Mouse (Mus musculus): ENCODE data around the gene Gm6309. TPM values are rescaled to one million over a fixed set of nuclear protein-coding genes. Genes with fewer than 3 reads are reported as not detected.
"Not testable (repeated sequence)": the region's sequence is repeated elsewhere in the genome, so short reads cannot be mapped to it uniquely, and the experiment has no call there.

Gm6309 gene
- not detected in 2 replicates for polyA plus RNA-seq (2016; fragmentation: Nextera tagmentation; extraction: Ambion mirVana)

GRCm38 (mm10) chr5:146170621-146171020 lies at the start of gene Gm6309:
Gene Gm6309 (minus strand): TSS chr5:146170721.
- 78% methylated on average over 2 of the region's 2 CpGs for WGBS
- H3K9me3 ChIP-seq; ATAC-seq (ENCODE audit: low FRiP score): not testable (repeated sequence)

GRCm38 (mm10) chr5:146205537-146205936 lies 35.0 kb upstream of the Gm6309 start:
- H3K9ac ChIP-seq: no peak overlapping the region
- H3K4me1 ChIP-seq: no peaks in the 10 kb centered on the region
- H3K4me3 ChIP-seq (replicated peaks): no peak overlapping the region
- peaks cover 85% of the 10 kb centered on the region for H3K36me3 ChIP-seq (replicated peaks)
- no peak for ATAC-seq (ENCODE audit: low FRiP score)
- WGBS: 96% methylated on average over 5 of the region's 5 CpGs
- H3K4me2 ChIP-seq: no peak overlapping the region
- H3K27me3 ChIP-seq: no peaks in the 10 kb centered on the region
- H3K9me3 ChIP-seq: no peaks in the 10 kb centered on the region
- no peak overlapping the region for H3K27ac ChIP-seq

More at GRCm38 (mm10) chr5:146170621-146171020, at the start of gene Gm6309:
- not testable (repeated sequence) for H3K27ac ChIP-seq; H3K4me3 ChIP-seq (replicated peaks); H3K4me2 ChIP-seq; H3K27me3 ChIP-seq; H3K4me1 ChIP-seq; H3K9ac ChIP-seq; H3K36me3 ChIP-seq (replicated peaks)

- ATAC-seq (ENCODE audit: low FRiP score): no peak
- no peak overlapping the region for H3K4me3 ChIP-seq (replicated peaks)
- H3K27me3 ChIP-seq: no peaks in the 10 kb centered on the region
- H3K27ac ChIP-seq: no peak overlapping the region
- no peak overlapping the region for H3K4me2 ChIP-seq
- peaks cover 73% of the 10 kb centered on the region for H3K36me3 ChIP-seq (replicated peaks)
- H3K4me1 ChIP-seq: no peaks in the 10 kb centered on the region
- 94% methylated on average over 2 of the region's 2 CpGs for WGBS
- H3K9me3 ChIP-seq: no peaks in the 10 kb centered on the region
- H3K9ac ChIP-seq: no peak overlapping the region
Observed at GRCm38 (mm10) chr5:146203921-146204320, 33.4 kb upstream of the Gm6309 start.

- no peaks in the 10 kb centered on the region for H3K4me1 ChIP-seq
- ATAC-seq (ENCODE audit: low FRiP score): no peak
- H3K9me3 ChIP-seq: no peaks in the 10 kb centered on the region
- H3K4me2 ChIP-seq: no peak overlapping the region
- H3K9ac ChIP-seq: no peak overlapping the region
- WGBS: 94% methylated on average over 6 of the region's 6 CpGs
- peaks cover 39% of the 10 kb centered on the region for H3K36me3 ChIP-seq (replicated peaks)
- no peaks in the 10 kb centered on the region for H3K27me3 ChIP-seq
- no peak overlapping the region for H3K27ac ChIP-seq
- no peak overlapping the region for H3K4me3 ChIP-seq (replicated peaks)
Observed at GRCm38 (mm10) chr5:146200580-146200979, 30.1 kb upstream of the Gm6309 start.

- no peaks in the 10 kb centered on the region for H3K4me1 ChIP-seq
- no peaks in the 10 kb centered on the region for H3K27me3 ChIP-seq
- no peak overlapping the region for H3K4me3 ChIP-seq (replicated peaks)
- no peak for ATAC-seq (ENCODE audit: low FRiP score)
- no peak overlapping the region for H3K9ac ChIP-seq
- H3K36me3 ChIP-seq (replicated peaks): peaks cover 30% of the 10 kb centered on the region
- H3K9me3 ChIP-seq: no peaks in the 10 kb centered on the region
- 90% methylated on average over 2 of the region's 2 CpGs for WGBS
- no peak overlapping the region for H3K4me2 ChIP-seq
- no peak overlapping the region for H3K27ac ChIP-seq
Observed at GRCm38 (mm10) chr5:146199540-146199939, 29.0 kb upstream of the Gm6309 start.

- H3K9ac ChIP-seq: no peak overlapping the region
- H3K27me3 ChIP-seq: no peaks in the 10 kb centered on the region
- H3K4me3 ChIP-seq (replicated peaks): no peak overlapping the region
- H3K4me1 ChIP-seq: no peaks in the 10 kb centered on the region
- H3K9me3 ChIP-seq: no peaks in the 10 kb centered on the region
- no peak overlapping the region for H3K27ac ChIP-seq
- H3K4me2 ChIP-seq: no peak overlapping the region
- no peak for ATAC-seq (ENCODE audit: low FRiP score)
- peaks cover 25% of the 10 kb centered on the region for H3K36me3 ChIP-seq (replicated peaks)
Observed at GRCm38 (mm10) chr5:146199073-146199472, 28.6 kb upstream of the Gm6309 start.

GRCm38 (mm10) chr5:146193360-146193759 lies 22.8 kb upstream of the Gm6309 start:
- 85% methylated on average over 8 of the region's 8 CpGs for WGBS
- no peaks in the 10 kb centered on the region for H3K27me3 ChIP-seq
- no peak overlapping the region for H3K4me3 ChIP-seq (replicated peaks)
- H3K9me3 ChIP-seq: no peaks in the 10 kb centered on the region
- ATAC-seq (ENCODE audit: low FRiP score): no peak
- H3K4me1 ChIP-seq: no peaks in the 10 kb centered on the region
- H3K36me3 ChIP-seq (replicated peaks): no peaks in the 10 kb centered on the region
- H3K4me2 ChIP-seq: no peak overlapping the region
- no peak overlapping the region for H3K27ac ChIP-seq
- H3K9ac ChIP-seq: no peak overlapping the region

- H3K9ac ChIP-seq: no peak overlapping the region
- ATAC-seq (ENCODE audit: low FRiP score): no peak
- 60% methylated on average over 3 of the region's 3 CpGs for WGBS
- no peak overlapping the region for H3K4me2 ChIP-seq
- H3K4me3 ChIP-seq (replicated peaks): no peak overlapping the region
- no peaks in the 10 kb centered on the region for H3K36me3 ChIP-seq (replicated peaks)
- no peaks in the 10 kb centered on the region for H3K9me3 ChIP-seq
- no peak overlapping the region for H3K27ac ChIP-seq
- H3K27me3 ChIP-seq: no peaks in the 10 kb centered on the region
- H3K4me1 ChIP-seq: no peaks in the 10 kb centered on the region
Observed at GRCm38 (mm10) chr5:146190501-146191269, 20.2 kb upstream of the Gm6309 start.

- H3K4me1 ChIP-seq: no peaks in the 10 kb centered on the region
Observed at GRCm38 (mm10) chr5:146190093-146190492, 19.6 kb upstream of the Gm6309 start.

GRCm38 (mm10) chr5:146188712-146189111 lies 18.2 kb upstream of the Gm6309 start:
- Histone ChIP-seq H3K4me2 (no peak overlapping the region), H3K27me3 (no peaks in the 10 kb centered on the region), H3K4me1 (no peaks in the 10 kb centered on the region), H3K9ac (no peak overlapping the region), H3K4me3 (replicated peaks) (no peak overlapping the region), H3K36me3 (replicated peaks) (no peaks in the 10 kb centered on the region), H3K9me3 (no peaks in the 10 kb centered on the region), H3K27ac (no peak overlapping the region)
- 86% methylated on average over 7 of the region's 7 CpGs for WGBS
- ATAC-seq (ENCODE audit: low FRiP score): no peak

More at GRCm38 (mm10) chr5:146190093-146190492, 19.6 kb upstream of the Gm6309 start:
- no peaks in the 10 kb centered on the region for H3K9me3 ChIP-seq
- H3K27me3 ChIP-seq: no peaks in the 10 kb centered on the region
- no peak overlapping the region for H3K4me2 ChIP-seq
- no peak overlapping the region for H3K4me3 ChIP-seq (replicated peaks)
- no peak for ATAC-seq (ENCODE audit: low FRiP score)
- H3K36me3 ChIP-seq (replicated peaks): no peaks in the 10 kb centered on the region
- 73% methylated on average over 4 of the region's 4 CpGs for WGBS
- H3K9ac ChIP-seq: no peak overlapping the region
- no peak overlapping the region for H3K27ac ChIP-seq

GRCm38 (mm10) chr5:146188144-146188543 lies 17.6 kb upstream of the Gm6309 start:
- Histone ChIP-seq H3K36me3 (replicated peaks) (no peaks in the 10 kb centered on the region), H3K4me1 (no peaks in the 10 kb centered on the region), H3K9ac (no peak overlapping the region), H3K27ac (no peak overlapping the region), H3K27me3 (no peaks in the 10 kb centered on the region), H3K4me2 (no peak overlapping the region), H3K9me3 (no peaks in the 10 kb centered on the region), H3K4me3 (replicated peaks) (no peak overlapping the region)
- WGBS: 89% methylated on average over 1 of the region's 1 CpGs
- ATAC-seq (ENCODE audit: low FRiP score): no peak

GRCm38 (mm10) chr5:146187441-146187840 lies 16.9 kb upstream of the Gm6309 start:
- not testable (repeated sequence) for H3K9me3 ChIP-seq; H3K27me3 ChIP-seq; H3K4me1 ChIP-seq; ATAC-seq (ENCODE audit: low FRiP score); H3K4me3 ChIP-seq (replicated peaks); H3K36me3 ChIP-seq (replicated peaks); H3K9ac ChIP-seq; H3K4me2 ChIP-seq; H3K27ac ChIP-seq
- WGBS: 33% methylated on average over 5 of the region's 5 CpGs

GRCm38 (mm10) chr5:146185204-146185603 lies 14.7 kb upstream of the Gm6309 start, which contains the start of gene 1700001J03Rik:
Gene 1700001J03Rik (minus strand): TSS chr5:146185304.
- H3K4me2 ChIP-seq; H3K27ac ChIP-seq; H3K4me1 ChIP-seq; ATAC-seq (ENCODE audit: low FRiP score); H3K36me3 ChIP-seq (replicated peaks); H3K9ac ChIP-seq; H3K4me3 ChIP-seq (replicated peaks); H3K9me3 ChIP-seq; H3K27me3 ChIP-seq: not testable (repeated sequence)
- 76% methylated on average over 4 of the region's 4 CpGs for WGBS

Data from forebrain, embryonic 12.5 days (tissue).